Mouse (Mus musculus): Measurements from ENCODE around the gene Scnm1.

DNA sequence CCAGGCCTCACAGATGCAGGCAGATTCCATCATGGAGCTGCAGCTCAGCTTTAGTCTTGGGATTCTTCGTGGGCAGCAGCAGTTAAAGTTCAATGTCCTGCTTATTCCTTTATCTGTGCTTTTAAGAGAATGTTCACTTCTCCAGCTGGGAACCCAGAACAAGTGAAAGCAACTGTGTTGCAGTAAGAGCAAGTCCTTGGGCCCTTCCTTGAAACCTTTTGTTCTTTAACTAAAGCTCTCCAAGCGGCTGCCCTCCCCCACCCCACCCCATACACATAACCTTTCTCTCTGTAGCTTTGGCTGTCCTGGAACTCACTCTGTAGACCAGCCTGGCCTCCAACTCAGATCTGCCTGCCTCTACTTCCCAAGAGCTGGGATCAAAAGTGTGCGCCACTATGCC, 42.7 kb upstream of the Scnm1 start:
- no peak for TF ChIP-seq POLR2A (IDR thresholded peaks at IDR 0.05; ENCODE audit: low read depth, low read length)
- TF ChIP-seq CTCF (IDR thresholded peaks at IDR 0.05; ENCODE audit: extremely low read depth, insufficient read length, insufficient replicate concordance, low read depth, low read length) = no peak

All from small intestine, adult 2 months (tissue).